Mouse (Mus musculus) bone marrow, adult 2 months (tissue): Measurements from ENCODE around the gene Olfr286.

Experiments
- CTCF ChIP-seq: fragments of 200-500 bp; IDR thresholded peaks from 2 replicates; pipeline ENCODE4 v1.5.1; 2011; ENCODE audit warnings: low read length, control low read depth; ENCODE audit not compliant: control insufficient read depth, insufficient read depth
- POLR2A ChIP-seq: fragments of 200-500 bp; IDR thresholded peaks from 2 replicates; pipeline ENCODE4 v1.6.1; 2011; ENCODE audit warnings: low read depth, mild to moderate bottlenecking, control low read depth, low read length, borderline replicate concordance; ENCODE audit not compliant: control insufficient read depth

DNA sequence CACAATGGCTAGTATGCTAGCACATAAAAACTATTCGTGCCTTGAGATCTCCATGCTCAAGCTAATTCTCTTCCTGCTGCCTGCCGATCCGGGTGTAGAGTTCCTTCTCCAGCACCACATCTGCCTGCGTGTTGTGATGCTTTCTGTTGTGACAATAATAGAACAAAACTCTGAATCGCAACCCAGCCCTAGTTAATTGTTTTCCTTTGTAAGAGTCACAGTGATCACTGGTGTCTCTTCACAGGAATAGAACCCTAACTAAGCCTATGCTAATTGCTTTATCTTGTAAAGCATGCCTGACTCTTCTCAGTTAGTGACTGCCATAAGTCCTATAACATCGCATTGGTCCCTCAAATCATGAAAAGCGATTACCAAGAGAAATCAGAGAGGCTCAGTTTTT is 8.2 kb downstream of the Olfr286 start:
- TF ChIP-seq CTCF (no peak), POLR2A (no peak)
